Mouse (Mus musculus): Measurements from ENCODE around the gene Tmem128.

Tmem128 gene

GRCm38 (mm10) chr5:38277098-38277866 lies 17.3 kb downstream of the Tmem128 start:
- DNase-seq (ENCODE audit: low spot score in 2 of 2) = no peak

GRCm38 (mm10) chr5:38277936-38278600 lies 18.1 kb downstream of the Tmem128 start:
- no peak for DNase-seq (ENCODE audit: low spot score in 2 of 2)

- DNase-seq (ENCODE audit: low spot score in 2 of 2) = no peak
Measured at GRCm38 (mm10) chr5:38280075-38280474, 20.1 kb downstream of the Tmem128 start.

GRCm38 (mm10) chr5:38285724-38286123 lies 25.7 kb downstream of the Tmem128 start:
- DNase-seq (ENCODE audit: low spot score in 2 of 2) = no peak

DNA sequence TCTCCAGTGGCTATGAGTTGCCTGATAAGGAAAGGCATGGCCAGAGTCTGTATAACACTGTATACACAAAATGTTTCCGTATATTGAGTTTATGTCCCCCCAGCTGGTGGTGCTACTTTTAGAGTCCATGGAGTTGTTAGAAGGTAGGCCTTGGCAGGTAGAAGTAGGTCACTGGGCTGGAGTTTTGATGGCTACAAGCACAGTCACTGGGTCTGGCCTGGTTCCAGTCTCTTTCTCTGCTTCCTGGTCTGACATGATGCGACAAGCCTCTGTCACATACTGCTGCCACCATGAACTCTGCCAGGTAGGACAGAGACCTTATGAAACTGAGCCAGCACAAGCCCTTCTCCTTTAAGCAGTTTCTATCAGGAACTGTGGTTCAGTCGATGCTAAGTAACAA lies 28.5 kb downstream of the Tmem128 start:
- DNase-seq (ENCODE audit: low spot score in 2 of 2) = no peak

DNA sequence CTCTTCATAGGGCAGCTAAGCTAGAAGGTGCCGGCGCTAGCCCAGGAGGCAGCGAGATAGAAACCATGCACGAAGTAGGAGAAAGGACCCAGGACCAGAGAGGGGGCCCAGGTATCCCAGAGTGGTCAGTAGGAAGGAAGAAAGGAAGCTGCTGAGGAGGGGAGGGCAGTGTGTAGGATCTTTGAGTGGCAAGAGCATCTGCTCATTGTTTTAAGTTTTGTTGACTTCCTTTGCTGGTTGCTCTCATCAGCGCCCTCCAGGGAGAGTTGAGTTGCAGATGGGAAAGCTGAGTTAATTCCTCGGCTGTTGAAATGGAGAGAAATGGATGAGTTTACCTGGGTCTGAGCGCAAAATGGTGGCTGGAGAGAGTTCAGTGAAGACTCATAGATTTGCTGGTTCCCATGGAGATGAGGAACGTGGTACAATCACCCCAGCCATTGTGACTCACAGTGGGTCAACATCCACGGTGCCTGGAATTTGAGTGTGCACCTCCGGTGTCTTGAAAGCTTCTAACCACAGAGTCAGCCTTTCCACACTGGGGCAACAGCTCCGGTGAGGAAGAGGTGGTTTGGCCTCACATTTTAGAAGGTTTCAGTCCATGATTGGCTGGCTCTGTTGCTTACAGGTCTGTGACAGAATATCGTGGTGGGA lies 41.9 kb downstream of the Tmem128 start:
- no peak for DNase-seq (ENCODE audit: low spot score in 2 of 2)

- no peak for DNase-seq (ENCODE audit: low spot score in 2 of 2)
Measured at GRCm38 (mm10) chr5:38302651-38303050, 42.7 kb downstream of the Tmem128 start.

- no peak for DNase-seq (ENCODE audit: low spot score in 2 of 2)
Measured at GRCm38 (mm10) chr5:38305241-38305640, 45.3 kb downstream of the Tmem128 start.

GRCm38 (mm10) chr5:38307255-38308101 lies 47.5 kb downstream of the Tmem128 start:
- DNase-seq (ENCODE audit: low spot score in 2 of 2) = peak; percentile 77 to 93

- peak; percentile 38 to 73 for DNase-seq (ENCODE audit: low spot score in 2 of 2)
Measured at GRCm38 (mm10) chr5:38308873-38309272, 48.9 kb downstream of the Tmem128 start.

GRCm38 (mm10) chr5:38309795-38310194 lies 49.8 kb downstream of the Tmem128 start:
- no peak for DNase-seq (ENCODE audit: low spot score in 2 of 2)

Measured in spleen, postnatal 4 days (tissue).